Mouse (Mus musculus): ENCODE measurements around the gene Mrps7. TPM values are rescaled to one million over a fixed set of nuclear protein-coding genes. Genes with fewer than 3 reads are reported as not detected.

Mrps7 gene
- total RNA-seq, 2 experiments from 2014 or later, result 51.5 to 51.7 TPM

- no peak for DNase-seq (ENCODE audit: extremely low spot score in 1 of 2, low spot score in 2 of 2)
- TF ChIP-seq CTCF (IDR thresholded peaks at IDR 0.05), result no peak
- intact Hi-C loops (cut with DNase I), result no loop called here
- H3K27ac ChIP-seq, result no peak overlapping the region
- no peak overlapping the region for H3K4me3 ChIP-seq
Measured at GRCm38 (mm10) chr11:115619949-115620348, 16.2 kb downstream of the Mrps7 start.

GRCm38 (mm10) chr11:115623487-115624070 is 19.9 kb downstream of the Mrps7 start:
- no peak overlapping the region for H3K4me3 ChIP-seq
- intact Hi-C loops (cut with DNase I), result no loop called here
- TF ChIP-seq CTCF (IDR thresholded peaks at IDR 0.05), result peak; percentile 55
- no peak for DNase-seq (ENCODE audit: extremely low spot score in 1 of 2, low spot score in 2 of 2)
- H3K27ac ChIP-seq, result no peak overlapping the region

GRCm38 (mm10) chr11:115625877-115626276 is 22.2 kb downstream of the Mrps7 start:
- Histone ChIP-seq H3K4me3 (no peak overlapping the region), H3K27ac (no peak overlapping the region)
- intact Hi-C loops (cut with DNase I), result no loop called here
- no peak for TF ChIP-seq CTCF (IDR thresholded peaks at IDR 0.05)
- no peak for DNase-seq (ENCODE audit: extremely low spot score in 1 of 2, low spot score in 2 of 2)

- Histone ChIP-seq H3K27ac (peak overlapping the region; percentile 83; the same call in 1 of the 2 replicates), H3K4me3 (peak overlapping the region; percentile 66)
- TF ChIP-seq CTCF (IDR thresholded peaks at IDR 0.05), result no peak
- intact Hi-C loops (cut with DNase I), result no loop called here
- no peak for DNase-seq (ENCODE audit: extremely low spot score in 1 of 2, low spot score in 2 of 2)
Measured at GRCm38 (mm10) chr11:115626824-115627616, 23.3 kb downstream of the Mrps7 start.

GRCm38 (mm10) chr11:115627705-115628464 is 24.2 kb downstream of the Mrps7 start, which contains the start of gene Slc25a19:
Slc25a19 (minus strand) TSS chr11:115628295.
- Histone ChIP-seq H3K4me3 (peak within 1 kb of the TSS; percentile 66), H3K27ac (peak within 1 kb of the TSS; percentile 83)
- peak; percentile 98 to 99 for DNase-seq (ENCODE audit: extremely low spot score in 1 of 2, low spot score in 2 of 2)
- intact Hi-C loops (cut with DNase I), result no loop called here
- no peak; the same call in 1 of the 2 replicates for TF ChIP-seq CTCF (IDR thresholded peaks at IDR 0.05)

GRCm38 (mm10) chr11:115628465-115629101 is 24.9 kb downstream of the Mrps7 start:
- no peak for DNase-seq (ENCODE audit: extremely low spot score in 1 of 2, low spot score in 2 of 2)
- TF ChIP-seq CTCF (IDR thresholded peaks at IDR 0.05), result no peak
- H3K4me3 ChIP-seq, result peak overlapping the region; percentile 66
- peak overlapping the region; percentile 70 for H3K27ac ChIP-seq
- intact Hi-C loops (cut with DNase I), result no loop called here

GRCm38 (mm10) chr11:115629734-115630531 is 26.2 kb downstream of the Mrps7 start:
- intact Hi-C loops (cut with DNase I), result no loop called here
- H3K27ac ChIP-seq, result no peak overlapping the region
- DNase-seq (ENCODE audit: extremely low spot score in 1 of 2, low spot score in 2 of 2), result no peak

GRCm38 (mm10) chr11:115630532-115631504 is 27.1 kb downstream of the Mrps7 start:
- DNase-seq (ENCODE audit: extremely low spot score in 1 of 2, low spot score in 2 of 2), result no peak
- no peak for TF ChIP-seq CTCF (IDR thresholded peaks at IDR 0.05)
- intact Hi-C loops (cut with DNase I), result no loop called here
- no peak overlapping the region for H3K27ac ChIP-seq
- no peak overlapping the region for H3K4me3 ChIP-seq

More at GRCm38 (mm10) chr11:115629734-115630531, 26.2 kb downstream of the Mrps7 start:
- no peak overlapping the region for H3K4me3 ChIP-seq
- no peak for TF ChIP-seq CTCF (IDR thresholded peaks at IDR 0.05)

- intact Hi-C loops (cut with DNase I), result no loop called here
- H3K4me3 ChIP-seq, result no peak overlapping the region
- H3K27ac ChIP-seq, result no peak overlapping the region
- TF ChIP-seq CTCF (IDR thresholded peaks at IDR 0.05), result peak; percentile 73
- no peak for DNase-seq (ENCODE audit: extremely low spot score in 1 of 2, low spot score in 2 of 2)
Measured at GRCm38 (mm10) chr11:115631505-115631890, 27.8 kb downstream of the Mrps7 start.

GRCm38 (mm10) chr11:115632247-115632646 is 28.5 kb downstream of the Mrps7 start:
- Histone ChIP-seq H3K4me3 (no peak overlapping the region), H3K27ac (no peak overlapping the region)
- no peak for TF ChIP-seq CTCF (IDR thresholded peaks at IDR 0.05)
- intact Hi-C loops (cut with DNase I), result no loop called here
- no peak for DNase-seq (ENCODE audit: extremely low spot score in 1 of 2, low spot score in 2 of 2)
